Mouse (Mus musculus) adrenal gland, adult 8-10 months (tissue): Measurements from ENCODE around the gene Sort1. TPM values are rescaled to one million over a fixed set of nuclear protein-coding genes. Genes with fewer than 3 reads are reported as not detected.

Experiments used
- DNase-seq: peaks from one replicate; pipeline ENCODE4 v3.0.0; 2022
- total RNA-seq, 4 experiments: library from RNA; stranded (reverse); gene quantifications; 2 replicates each; pipeline ENCODE4 v1.2.4; 2022

Gene Sort1
- total RNA-seq, 4 experiments from 2014 or later: 25.9 to 67.1 (median 40.9) TPM

DNA sequence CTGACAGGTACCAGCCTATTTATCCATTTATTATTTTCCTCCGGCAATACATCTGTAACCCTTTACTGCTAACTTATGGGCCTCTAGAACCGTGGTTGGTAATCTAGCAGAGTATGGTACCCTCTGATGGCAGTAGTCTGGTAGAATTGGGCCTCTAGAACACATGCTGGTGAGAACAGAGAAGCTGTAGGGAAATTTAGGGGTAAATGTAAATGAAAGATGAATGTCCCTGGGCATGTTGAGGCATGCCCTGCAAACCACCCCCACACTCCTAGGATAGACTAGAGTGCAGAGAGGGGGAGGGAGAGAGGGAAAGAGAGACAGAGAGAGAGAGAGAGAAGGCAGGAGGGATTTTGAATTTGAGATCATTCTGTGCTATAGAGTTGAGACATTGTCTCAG is 100.5 kb downstream of the Sort1 start:
- no peak for DNase-seq

DNA sequence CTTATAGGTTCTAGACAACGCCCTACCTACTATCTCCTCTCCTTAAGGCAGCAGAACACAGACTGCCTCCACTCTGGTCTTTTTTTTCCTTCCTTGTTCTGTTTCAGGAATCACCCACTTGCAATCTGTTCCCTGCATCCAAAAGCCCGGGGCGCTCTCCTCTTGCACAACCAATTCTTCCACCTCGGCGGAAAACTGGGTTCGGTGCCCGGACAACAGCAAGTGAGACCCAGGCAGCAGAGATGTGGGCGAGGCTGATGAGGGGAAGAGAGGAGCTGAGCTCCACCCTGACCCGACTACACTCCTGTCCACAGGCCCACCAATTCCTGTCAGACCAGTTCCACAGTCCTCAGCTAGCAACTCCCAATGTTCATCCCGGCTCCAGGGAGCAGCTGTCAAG is 102.3 kb downstream of the Sort1 start:
- no peak for DNase-seq

DNA sequence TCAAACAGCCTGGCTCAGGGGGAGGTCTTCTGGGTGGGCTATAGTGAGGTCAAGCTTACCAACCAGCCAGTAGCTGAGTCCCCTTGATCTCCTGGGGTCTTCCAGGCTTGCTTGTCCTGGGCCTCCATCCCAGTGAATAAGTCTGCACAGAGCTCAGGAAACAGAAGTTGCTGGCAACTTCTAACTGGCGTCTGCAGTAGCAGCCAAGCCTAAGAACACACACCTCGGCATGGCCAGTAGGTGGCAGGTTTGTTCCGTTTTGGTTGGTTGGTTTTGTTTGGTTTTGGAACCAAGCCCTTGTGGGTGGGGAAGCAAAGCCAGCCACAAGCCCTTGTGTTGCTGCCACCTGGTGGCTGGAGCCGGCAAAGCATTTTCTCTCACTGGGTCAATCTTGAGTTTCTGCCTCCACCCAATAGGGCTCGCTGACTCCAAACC is 105.2 kb downstream of the Sort1 start:
- peak; percentile 89 for DNase-seq

DNA sequence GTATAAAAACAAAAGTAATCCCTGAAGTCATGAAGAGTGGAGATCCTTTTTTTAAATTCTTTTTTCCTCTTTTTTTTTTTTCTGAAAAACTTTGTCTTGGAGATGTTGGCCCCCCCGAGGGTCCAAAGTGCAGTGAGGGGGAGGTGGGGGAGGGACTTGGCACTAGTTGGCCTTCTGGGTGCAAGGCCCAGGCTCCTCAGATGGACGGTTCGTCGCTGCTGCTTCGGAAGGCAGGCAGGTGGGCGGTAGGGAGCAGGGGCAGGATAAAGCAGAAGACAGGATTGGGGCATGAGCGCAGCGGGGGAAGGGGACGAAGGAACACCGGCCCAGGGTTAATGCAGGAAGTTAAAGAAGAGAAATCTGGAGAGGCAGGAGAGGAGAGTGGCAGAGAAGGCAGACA is 108.4 kb downstream of the Sort1 start:
- DNase-seq: no peak

DNA sequence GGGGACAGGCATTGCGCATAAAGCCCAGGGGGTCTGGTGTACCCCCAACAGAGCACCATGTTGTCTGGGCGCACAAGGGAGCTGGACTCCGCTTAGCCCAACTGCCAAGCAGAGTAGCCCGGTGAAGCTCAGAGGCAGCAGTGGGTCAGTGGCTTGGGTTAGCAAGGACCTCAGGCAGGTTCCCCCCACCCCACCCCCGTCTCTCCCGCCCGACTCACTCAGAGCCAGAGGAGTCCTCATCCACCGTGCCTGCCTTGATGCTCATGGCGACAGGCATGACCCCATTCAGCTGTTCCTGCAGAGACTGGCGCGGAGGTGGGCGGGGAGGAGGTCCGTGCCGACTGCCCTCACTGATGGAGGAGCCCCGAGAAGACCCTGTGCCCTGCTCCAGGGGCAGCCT is 108.9 kb downstream of the Sort1 start:
- DNase-seq: no peak

DNA sequence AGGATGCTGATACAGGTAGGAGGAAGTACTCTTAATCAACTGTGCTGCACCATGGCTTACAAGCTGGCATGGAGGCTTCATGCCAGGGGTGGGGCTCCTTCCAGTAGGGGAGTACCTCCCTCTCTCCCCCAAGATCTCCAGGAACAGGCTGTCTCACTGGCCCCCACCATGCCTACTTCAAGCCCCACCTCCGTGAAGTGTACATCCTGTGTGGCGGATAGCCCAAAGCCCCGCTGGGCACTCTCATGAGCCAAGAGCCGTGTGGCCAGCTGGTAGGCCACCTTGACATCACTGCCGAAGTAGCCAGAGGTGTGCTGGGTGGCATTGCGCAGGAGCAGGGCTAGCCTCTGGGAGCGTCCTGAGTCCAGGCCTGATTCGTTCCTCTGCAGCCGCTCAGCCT is 114.4 kb downstream of the Sort1 start:
- no peak for DNase-seq

DNA sequence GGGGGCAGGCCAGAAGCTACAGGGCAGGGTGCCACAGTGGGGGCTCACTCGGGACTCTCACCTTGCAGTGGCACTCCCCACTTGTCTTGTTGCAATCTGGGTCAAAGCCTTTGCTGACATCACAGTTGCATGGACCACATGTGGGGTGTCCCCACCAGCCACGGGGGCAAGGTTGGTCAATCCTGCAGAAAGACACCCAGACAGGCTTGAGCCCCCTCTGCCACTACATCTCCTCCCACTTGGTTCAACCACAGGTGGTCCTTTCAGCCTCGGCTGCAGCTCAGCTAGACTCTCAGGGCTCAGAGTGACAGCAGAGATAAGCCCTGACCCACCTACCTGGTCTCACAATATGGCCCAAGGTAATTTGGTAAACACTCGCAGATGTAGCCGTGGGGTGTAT is 116.6 kb downstream of the Sort1 start:
- DNase-seq: no peak

DNA sequence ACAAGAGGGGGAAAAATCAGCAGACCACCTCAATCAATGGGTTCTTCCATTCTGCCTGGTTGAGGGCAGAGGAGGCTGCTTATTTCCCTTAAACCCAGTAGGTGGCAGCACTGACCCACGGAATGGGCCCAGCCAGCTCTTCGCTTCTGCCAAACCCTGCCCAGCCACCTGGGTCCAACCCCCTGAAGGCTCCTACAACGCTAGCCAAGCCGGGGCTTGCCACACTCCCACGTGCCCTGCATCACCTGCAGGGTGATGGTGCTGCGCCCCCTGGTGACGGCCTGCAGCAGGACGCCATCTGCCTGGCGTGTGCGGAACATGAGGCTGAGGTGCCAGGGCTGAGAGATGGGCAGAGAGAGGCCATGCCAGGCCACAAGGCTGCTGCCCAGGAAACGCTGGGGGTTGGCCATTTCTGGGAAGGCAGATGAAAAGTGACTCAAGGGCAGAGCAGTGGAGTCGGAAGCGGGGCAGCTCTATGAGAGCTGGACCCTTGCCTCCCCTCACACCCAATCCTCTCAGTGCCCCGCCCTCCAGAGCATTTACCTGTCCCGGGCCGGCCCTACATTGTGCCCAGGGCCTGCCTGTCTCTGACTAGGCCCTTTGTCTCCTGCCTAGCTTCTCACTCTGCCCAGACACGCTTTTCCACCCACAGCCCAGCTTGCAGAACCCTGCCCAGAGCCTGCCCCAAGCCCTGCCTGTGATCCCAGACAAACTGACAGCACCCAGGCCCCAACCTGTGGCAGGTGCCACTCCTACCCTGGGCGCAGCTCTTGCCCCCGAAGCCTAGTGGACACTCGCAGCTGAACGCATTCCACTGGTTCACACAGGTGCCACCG is 118.0 kb downstream of the Sort1 start:
- peak; percentile 86 for DNase-seq

DNA sequence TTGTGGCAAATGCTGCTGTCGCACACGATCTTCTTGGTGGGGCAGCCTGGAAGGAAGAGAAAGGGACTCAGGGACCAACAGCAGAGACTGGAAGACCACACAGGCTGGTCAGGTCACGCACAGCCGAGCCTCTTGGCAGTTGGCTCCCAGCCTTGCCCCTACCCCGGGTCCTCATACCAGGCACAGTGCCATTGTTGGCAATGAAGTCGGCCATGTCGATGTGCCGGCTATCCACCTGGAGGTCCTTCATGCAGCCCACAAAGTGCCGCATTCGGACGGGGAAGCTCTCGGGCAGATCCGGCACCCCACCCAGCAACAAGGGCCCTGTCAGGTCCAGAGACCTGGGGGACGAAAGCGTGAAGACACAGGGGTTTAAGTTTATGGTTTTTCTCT is 118.6 kb downstream of the Sort1 start:
- no peak for DNase-seq

DNA sequence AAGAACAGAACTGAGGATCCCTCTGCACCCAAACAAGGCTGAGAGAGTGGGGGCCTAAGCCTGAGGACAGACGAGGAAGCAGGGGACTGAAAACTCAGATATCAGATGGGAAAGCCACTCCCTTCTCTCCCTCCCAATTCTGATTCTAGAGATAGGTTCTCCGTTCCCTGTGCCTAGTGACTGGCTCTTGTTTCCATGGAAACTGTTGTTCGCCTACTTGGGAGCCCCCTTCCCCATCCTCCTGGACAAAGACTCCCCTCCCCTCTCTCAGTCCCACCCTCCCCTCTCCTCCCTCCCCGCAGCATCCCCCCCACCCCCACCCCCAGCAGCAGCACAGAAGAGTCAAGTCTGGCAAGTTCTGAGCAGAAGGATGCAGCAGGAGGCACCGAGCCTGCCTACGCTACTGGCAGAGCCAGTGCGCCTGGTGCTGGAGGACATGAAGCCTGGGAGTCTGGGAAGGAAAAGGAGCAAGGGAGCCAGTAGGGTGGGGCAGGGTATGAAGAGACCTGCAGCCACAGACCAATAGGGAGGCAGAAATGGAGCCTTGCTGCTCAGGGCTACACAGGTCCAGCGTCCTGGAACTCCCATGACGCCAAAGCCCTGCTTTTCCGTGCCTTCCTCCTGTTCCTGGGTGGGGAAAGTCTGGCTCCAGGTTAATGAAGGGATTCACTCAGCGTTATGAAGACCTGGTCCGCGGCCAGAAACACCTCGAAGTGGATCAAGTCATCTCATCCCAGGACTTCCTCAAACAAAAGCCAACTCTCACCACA is 121.8 kb downstream of the Sort1 start:
- no peak for DNase-seq

DNA sequence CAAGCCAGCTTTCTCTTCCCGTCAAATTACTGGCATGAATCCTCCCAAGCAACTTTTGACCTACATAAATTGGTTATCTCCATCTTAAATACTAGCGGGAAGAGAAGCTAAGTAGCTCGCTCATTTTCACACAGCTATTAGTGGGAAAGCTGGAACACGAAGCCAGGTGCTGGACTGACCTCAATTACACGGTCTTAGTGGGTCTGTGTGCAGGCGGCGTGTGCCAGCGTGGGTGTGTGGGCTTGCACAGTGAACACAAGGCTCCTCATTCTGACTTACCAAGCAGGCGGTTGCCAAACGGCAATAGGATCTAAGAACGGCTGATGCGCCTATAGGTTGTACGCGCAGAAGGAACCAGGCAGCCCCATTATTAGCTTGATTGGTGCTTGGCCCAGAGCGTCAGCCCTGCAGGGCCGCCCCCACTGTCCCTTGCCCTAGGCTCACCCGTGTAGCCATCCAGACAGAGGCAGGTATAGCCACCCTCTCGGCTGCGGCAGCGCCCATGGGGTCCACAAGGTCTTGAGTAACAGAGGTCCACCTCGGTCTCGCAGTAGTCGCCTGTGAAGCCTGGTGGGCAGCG is 122.5 kb downstream of the Sort1 start:
- DNase-seq: no peak

DNA sequence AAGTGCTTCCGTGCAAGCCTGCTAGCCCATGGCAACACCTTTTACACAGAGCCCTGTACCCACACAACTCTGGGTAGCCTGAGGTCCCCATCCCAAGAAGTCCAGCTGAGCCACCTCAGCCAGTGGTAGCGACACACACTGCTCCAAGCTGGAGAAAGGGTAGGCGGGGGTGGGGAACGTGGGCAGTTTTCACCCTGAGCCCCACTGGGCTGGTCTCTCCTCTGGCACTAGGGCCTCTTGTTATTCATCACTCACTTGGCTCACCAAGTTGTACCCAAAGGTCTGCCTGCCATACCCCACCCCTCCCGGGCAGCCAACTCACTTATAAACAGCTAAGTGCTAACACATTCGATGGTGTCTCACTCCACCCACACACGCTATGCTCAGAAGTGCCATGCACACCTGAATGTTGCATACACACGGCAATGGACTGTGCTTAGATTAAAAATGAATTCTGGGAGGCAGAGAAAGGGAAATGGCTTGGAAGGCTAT is 124.7 kb downstream of the Sort1 start:
- no peak for DNase-seq

DNA sequence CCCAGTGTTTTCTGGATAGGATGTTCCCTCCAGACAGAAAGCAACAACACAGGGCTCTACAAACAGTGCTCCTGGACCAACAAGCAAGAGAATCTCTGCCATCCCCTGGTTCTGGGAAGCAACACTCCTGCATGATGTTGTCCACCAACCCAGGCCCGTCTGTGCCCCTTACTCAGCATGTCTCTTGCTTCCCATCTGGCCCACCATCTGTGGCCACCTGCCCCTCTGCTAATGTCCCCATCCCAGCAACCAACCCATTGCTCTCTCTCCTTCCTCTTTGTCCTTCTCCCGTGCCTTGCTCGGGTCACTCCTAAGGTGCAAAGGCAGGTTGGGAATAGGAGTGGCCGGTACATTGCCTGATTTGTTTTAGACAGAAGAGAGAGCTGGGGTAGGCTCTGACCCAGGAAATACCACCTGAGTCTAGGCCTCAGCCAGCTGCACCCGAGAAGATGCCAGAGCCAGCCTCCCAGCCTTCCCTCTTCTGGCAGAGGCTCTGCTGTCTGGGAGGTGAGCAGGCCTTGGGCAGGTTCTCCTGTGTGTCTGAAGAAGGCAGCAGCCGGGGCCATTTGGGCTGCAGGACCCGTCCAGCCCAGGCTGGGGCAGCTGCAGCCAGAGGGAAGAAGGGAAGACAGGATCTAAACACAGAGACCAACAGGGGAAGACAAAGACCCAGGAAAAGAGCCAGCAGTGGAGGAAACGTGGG is 125.9 kb downstream of the Sort1 start:
- DNase-seq: no peak

DNA sequence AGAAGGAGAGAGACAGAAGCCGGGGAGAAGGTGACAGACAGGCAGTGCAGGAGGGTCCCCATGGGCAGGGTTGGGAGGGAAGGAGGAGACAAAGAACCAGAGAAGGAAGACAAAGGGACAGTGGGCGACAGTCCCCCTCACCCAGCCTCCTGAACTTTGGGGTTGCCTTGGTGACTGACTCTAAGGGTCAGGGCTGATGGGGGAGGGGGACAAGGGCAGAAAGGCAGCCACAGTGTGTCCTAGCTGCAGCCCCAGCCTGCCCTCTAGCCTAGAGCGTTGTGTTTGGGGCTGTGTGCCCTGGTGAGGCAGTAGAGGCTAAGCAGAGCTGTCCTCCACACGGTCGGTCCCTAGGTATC is 126.5 kb downstream of the Sort1 start:
- DNase-seq: no peak

Other genes starting within 250 kb of the Sort1 start
- 10 to 100 TPM; 15.3 to 20.7 (median 19.6) TPM for gene Gstm4, start 239.2 kb upstream of the Sort1 start, total RNA-seq
- 100 to 1,000 TPM; 152 to 212 (median 184) TPM for gene Ampd2, start 197.4 kb upstream of the Sort1 start, total RNA-seq
- 10 to 100 TPM; 14.7 to 22.5 (median 17.6) TPM for gene Gnat2, start 191.3 kb upstream of the Sort1 start, total RNA-seq
- 100 to 1,000 TPM; 137 to 154 (median 149) TPM for gene Gnai3, start 137.9 kb upstream of the Sort1 start, total RNA-seq
- gene Gpr61, start 129.2 kb upstream of the Sort1 start, total RNA-seq: 1 to 10 TPM in 1 of 4 experiments, under 1 TPM in 3; 0.31 to 1.1 (median 0.71) TPM
- 10 to 100 TPM; 24.4 to 36.9 (median 31.6) TPM for gene Amigo1, start 97.7 kb upstream of the Sort1 start, total RNA-seq
- 10 to 100 TPM in 2 of 4 experiments, 1 to 10 TPM in 2; 9.3 to 14.7 (median 11.7) TPM for gene Cyb561d1, start 82.9 kb upstream of the Sort1 start, total RNA-seq
- 10 to 100 TPM in 3 of 4 experiments, 1 to 10 TPM in 1; 8.2 to 23.1 (median 15.0) TPM for gene Atxn7l2, start 73.1 kb upstream of the Sort1 start, total RNA-seq
- gene Sypl2, start 57.4 kb upstream of the Sort1 start, total RNA-seq: 1 to 10 TPM in 1 of 4 experiments, under 1 TPM in 3; 0.35 to 1.0 (median 0.65) TPM
- gene Psma5, start 27.2 kb upstream of the Sort1 start, total RNA-seq: 10 to 100 TPM; 85.1 to 96.1 (median 89.0) TPM
- gene Mybphl, start 80.8 kb downstream of the Sort1 start, total RNA-seq: not detected
- 1 to 10 TPM; 1.6 to 4.8 (median 3.0) TPM for gene Psrc1, start 99.8 kb downstream of the Sort1 start, total RNA-seq
- 10 to 100 TPM in 2 of 4 experiments, 1 to 10 TPM in 2; 6.5 to 14.6 (median 9.5) TPM for gene Celsr2, start 131.5 kb downstream of the Sort1 start, total RNA-seq
- gene Sars, start 161.1 kb downstream of the Sort1 start, total RNA-seq: 100 to 1,000 TPM; 183 to 191 (median 186) TPM